Mouse (Mus musculus) left cerebral cortex, adult 11 months (tissue): Measurements from ENCODE around the gene Denr.

Experiments
- DNase-seq: peaks from one replicate; pipeline ENCODE4 v3.0.0; 2022; ENCODE audit warnings: low spot score

The Denr gene

DNA sequence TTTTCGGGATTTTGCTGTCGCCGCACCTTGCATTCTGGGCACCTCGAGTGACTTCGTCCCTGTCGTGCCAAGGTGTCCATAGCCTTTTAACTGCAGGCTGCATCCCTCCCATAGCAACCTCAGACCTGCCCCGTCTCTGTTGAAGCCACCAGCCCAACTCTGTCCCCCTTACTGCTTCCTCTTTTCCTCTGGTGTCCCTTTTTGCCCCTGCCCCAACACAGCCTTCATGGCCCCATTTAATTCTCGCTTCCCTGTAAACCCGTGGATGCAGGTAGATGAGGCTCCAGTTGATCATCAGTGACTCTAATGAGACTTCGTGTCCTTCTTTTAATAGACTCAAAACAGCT lies 629 bp downstream of the Denr start:
- DNase-seq, result no peak

- DNase-seq, result no peak
These were observed 7.9 kb downstream of the Denr start for GRCm38 (mm10) chr5:123914852-123915251.

DNA sequence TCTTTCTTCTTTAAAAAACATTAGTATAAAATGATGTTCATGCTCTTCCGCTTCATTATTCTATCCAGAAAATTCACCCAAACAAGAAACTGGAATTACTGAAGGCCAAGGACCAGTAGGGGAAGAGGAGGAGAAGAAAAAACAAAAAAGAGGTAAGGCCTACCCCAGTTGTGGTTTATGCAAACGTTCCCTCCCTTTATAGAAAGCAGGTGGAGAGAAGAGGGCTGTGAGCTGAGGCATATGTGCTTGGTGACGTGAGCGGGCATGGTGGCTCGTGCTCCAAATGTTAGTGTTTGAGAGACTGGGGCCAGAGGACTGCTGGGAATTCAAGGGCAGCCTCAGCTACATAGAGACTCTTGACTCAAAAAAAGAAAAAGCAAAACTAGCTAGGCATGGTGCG lies 15.1 kb downstream of the Denr start:
- no peak for DNase-seq

DNA sequence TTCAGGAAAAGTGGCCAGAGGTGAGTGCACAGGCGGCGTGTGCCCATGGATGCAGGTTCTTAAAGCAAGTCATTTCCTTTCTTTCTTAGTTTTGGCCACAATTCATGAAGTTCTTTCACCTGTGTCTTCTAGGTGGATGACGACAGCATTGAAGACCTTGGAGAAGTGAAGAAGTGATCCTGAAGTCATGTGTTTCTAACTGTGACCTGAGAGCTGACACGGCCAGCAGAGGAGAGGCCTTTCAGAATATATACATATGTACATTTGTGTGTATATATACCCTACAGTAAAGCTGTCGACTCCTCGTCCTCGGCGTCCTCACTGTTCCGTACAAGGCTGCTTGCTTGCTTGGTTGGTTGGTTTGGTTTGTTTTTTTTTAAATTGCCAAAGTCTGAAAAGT lies 20.1 kb downstream of the Denr start, which contains the start of gene Gm43518:
Gm43518 (plus strand) TSS at position 301 of the 400 bp plus-strand sequence.
- DNase-seq, result no peak

- DNase-seq, result peak; percentile 87
These were observed 23.6 kb downstream of the Denr start, which contains the start of gene Ccdc62 for GRCm38 (mm10) chr5:123930508-123930989. Gene Ccdc62, plus strand, starts transcription at chr5:123930679.

DNA sequence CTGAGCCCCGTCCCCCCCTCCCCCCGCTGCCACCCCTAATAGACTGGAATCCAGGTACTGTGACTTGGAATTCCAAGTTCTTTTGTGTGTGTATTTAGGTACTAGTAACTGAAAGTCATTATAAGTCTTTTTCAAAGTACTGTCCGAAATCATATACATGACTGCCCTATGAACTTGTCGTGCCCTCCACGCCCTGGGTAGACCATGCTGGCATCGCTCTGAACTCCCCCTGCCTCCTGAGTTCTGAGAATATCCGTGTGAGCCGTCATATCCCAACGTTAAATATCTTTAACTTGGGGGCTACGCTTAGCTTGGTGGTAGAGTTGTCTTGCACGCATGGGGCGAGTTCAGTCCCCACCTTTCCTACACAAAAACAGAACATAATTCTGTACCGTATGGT lies 24.2 kb downstream of the Denr start:
- DNase-seq, result no peak

DNA sequence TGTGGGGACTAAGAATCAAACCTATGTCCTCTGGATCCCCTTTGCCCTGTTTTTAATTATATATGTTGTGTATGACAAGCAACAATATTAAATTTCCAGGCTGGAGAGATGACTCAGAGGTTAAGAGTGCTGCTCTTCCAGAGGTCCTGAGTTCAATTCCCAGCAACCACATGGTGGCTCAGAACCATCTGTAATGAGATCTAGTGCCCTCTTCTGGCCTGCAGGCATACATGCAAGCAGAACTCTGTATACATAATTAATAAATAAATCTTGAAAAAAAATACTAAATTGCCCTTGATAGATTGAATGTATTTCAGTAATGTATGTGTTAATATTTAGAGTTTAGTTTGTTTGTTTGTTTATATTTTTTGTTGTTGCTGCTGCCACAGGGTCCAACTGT lies 26.0 kb downstream of the Denr start:
- no peak for DNase-seq

DNA sequence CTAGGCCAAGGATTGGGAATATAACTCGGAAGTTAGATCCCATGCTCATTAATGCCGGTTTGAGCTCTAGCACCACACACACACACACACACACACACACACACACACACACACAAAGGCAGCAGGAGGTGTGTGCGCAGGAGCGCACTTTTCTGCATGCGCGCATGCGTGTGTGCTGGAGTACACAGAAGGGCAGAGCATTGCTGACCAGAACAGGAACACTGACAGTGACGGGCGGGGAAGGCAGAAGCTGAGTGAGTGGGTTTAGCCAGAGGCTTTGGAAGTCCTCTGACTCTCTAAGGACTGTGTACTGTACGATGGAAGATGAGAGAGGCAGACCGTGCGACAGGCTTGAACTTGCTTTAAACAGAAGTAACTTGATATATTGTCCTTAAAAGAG lies 26.6 kb downstream of the Denr start:
- DNase-seq, result no peak

GRCm38 (mm10) chr5:123933957-123934591 lies 27.1 kb downstream of the Denr start:
- DNase-seq, result no peak

- no peak for DNase-seq
These were observed 29.0 kb downstream of the Denr start for GRCm38 (mm10) chr5:123935931-123936330.

- DNase-seq, result no peak
These were observed 31.5 kb downstream of the Denr start for GRCm38 (mm10) chr5:123938479-123938878.

DNA sequence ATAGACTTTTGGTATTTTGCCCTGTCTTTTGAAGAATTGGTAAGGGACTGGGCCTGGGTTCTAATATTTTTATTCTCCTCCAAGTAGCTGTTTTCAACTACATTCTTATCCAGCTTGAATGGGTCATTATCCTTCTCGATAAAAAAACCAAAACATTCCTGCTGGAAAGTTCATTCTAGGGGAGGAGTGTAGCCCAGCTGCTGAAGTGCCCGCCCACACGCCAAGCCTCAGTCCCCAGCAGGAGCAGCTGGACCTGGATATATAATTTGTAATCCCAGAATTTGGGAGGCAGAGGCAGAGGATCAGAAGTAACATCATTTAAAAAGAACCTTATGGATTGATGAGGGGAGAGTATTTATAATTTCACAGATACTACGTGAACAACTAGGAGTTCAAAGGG lies 39.6 kb downstream of the Denr start:
- no peak for DNase-seq

GRCm38 (mm10) chr5:123947041-123947761 lies 40.2 kb downstream of the Denr start:
- DNase-seq, result no peak

GRCm38 (mm10) chr5:123952365-123953045 lies 45.5 kb downstream of the Denr start:
- no peak for DNase-seq

DNA sequence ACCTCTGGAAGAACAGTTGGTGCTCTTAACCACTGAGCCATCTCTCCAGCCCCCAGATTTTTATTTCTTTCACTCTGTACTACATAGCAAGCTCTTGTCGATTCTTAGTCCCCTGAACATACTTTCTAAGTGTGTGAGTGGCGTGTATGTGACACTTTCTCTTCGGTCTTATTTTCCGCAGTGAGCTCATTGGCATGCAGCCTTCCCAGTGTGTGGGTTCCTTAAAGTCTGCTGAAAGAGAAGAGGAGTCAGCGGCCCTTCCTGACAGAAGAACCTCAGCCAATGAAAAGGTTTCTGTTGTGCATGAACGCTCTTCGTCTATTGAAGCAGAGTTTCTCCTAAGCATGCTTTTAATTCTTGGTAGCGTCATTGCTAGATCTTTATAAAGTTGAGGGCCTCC lies 50.2 kb downstream of the Denr start:
- no peak for DNase-seq

- DNase-seq, result no peak
These were observed 52.0 kb downstream of the Denr start for GRCm38 (mm10) chr5:123959018-123959417.

GRCm38 (mm10) chr5:123960129-123960528 lies 53.2 kb downstream of the Denr start:
- DNase-seq, result no peak

- no peak for DNase-seq
These were observed 54.1 kb downstream of the Denr start for GRCm38 (mm10) chr5:123961046-123961445.

DNA sequence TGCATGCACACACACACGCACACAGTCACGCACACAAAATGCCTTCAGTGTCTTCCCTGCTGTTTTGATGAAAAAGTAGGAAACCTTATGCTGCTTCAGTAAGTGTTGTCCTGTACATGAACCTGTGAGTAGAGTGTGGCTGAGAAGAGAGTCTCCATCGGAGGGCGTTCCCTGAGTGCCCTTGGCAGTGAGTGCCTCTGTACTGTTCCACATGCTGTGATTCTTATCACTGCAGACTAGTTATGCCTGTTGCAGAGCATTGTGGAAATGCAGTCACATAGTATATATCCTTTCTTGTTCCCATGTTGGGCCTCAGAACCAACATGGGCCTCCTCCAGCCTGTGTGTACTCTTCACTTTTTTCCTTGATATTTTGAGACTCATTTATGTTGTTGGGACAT lies 57.2 kb downstream of the Denr start:
- DNase-seq, result no peak

- DNase-seq, result no peak
These were observed 59.8 kb downstream of the Denr start for GRCm38 (mm10) chr5:123966759-123967158.

GRCm38 (mm10) chr5:123968468-123968867 lies 61.5 kb downstream of the Denr start:
- no peak for DNase-seq

DNA sequence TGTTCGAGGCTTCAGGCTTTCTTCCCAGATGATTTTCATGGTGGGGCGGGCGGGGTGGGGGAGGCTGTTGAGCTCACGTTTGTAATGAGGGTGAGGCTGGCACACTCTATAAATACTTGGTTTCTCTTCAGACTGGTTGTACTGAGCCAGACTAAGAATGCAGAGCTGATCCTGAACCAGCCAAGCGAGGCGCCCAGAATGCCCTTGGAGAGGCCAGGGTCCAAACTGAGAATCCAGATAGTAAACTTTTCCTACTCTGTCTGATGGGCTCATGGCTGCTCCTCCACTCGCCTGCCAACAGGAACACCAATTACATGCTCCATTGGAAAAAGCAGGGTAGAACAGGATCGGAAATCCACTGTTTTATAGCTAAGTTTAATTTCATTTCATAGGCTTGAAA lies 62.2 kb downstream of the Denr start:
- no peak for DNase-seq

GRCm38 (mm10) chr5:123970576-123970975 lies 63.6 kb downstream of the Denr start:
- DNase-seq, result no peak
